Mouse (Mus musculus) embryonic fibroblast, embryonic 13.5 days (primary cell): Measurements from ENCODE around the gene Pcbp3.

ENCODE experiments used
- CTCF ChIP-seq: IDR thresholded peaks from 2 replicates; pipeline ENCODE4 v1.5.1; 2011; ENCODE audit warnings: mild to moderate bottlenecking, control low read depth, low read length, moderate library complexity, borderline replicate concordance; ENCODE audit not compliant: insufficient read depth
- POLR2A ChIP-seq: IDR thresholded peaks from 2 replicates; pipeline ENCODE4 v1.6.1; 2011; ENCODE audit warnings: low read depth, mild to moderate bottlenecking, control low read depth, low read length, moderate library complexity

DNA sequence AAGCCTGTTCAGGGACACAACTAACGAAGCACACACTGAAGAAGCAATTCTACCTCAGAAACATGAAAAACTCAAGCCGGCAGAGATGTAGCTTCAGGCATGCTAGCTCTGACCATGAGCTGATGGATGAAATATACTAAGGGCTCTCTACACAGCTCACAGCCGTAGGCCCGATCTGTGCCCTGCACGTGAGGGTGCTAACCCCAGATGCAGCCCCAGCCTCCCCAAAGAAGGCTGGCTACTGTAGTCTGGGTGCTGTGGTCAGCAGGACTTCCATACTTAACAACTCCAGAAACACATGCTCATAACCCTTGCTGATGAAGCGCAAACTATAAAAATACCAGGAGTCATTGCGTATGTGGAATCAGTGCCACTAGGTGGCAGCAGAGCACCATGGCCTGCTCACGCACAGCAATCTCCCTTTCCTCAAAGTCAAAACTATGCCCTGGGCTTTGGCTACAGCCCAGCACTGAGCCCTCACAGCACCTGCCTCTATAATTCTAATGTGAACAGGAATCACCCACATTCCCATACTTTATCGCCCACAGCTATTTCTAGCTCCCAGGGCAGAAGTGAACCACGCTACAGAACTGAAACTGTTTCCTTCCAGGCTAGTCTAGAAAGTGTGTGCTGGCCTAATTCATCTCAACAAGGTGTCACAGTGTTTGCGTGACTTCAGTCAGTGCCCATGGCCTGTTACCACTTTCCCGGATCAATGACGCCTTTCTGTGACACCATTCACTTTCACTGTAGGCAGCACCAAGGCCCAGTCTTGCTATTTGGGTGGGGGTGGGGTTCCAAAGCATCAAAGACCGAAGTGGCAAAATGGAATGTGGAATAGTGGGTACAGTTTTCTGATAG, 126.0 kb downstream of the Pcbp3 start:
- no peak for TF ChIP-seq POLR2A
- TF ChIP-seq CTCF: peak; percentile 99
